Comparison of ENCODE assay signal across 8 mouse cellular contexts in genomic region chr8:123628968-123629755, GRCm38 (mm10). TPM values are rescaled to one million over a fixed set of nuclear protein-coding genes. Genes with fewer than 3 reads are reported as not detected.
DNase-seq lines count a peak whose midpoint lies in the region; ATAC-seq and TF ChIP-seq lines count a peak whose summit lies in the region.

No protein-coding gene starts in this region.

- TF ChIP-seq POLR2A in lung, adult 2 months (IDR thresholded peaks at IDR 0.05; ENCODE audit: borderline replicate concordance, extremely low read depth, low read depth, low read length) = no peak

- peak overlapping the region; percentile 37; the same call in 1 of the 2 replicates for H3K9ac ChIP-seq in forebrain, embryonic 14.5 days (ENCODE audit: low read length)
- 0 out of 2 replicates have a peak overlapping the region, but pooled peaks have one; percentile 32 for H3K9ac ChIP-seq in neural tube, embryonic 15.5 days (replicated peaks)

- peak overlapping the region; percentile 55 for H3K4me2 ChIP-seq in forebrain, embryonic 14.5 days (ENCODE audit: low read length)
- H3K4me2 ChIP-seq in neural tube, embryonic 15.5 days = peak overlapping the region; percentile 61

- peak; percentile 66 for ATAC-seq in forebrain, embryonic 14.5 days
- ATAC-seq in neural tube, embryonic 15.5 days (ENCODE audit: low FRiP score) = peak; percentile 34; the same call in 1 of the 2 replicates

- H3K27me3 ChIP-seq in forebrain, embryonic 14.5 days (replicated peaks; ENCODE audit: control insufficient read depth, insufficient read depth, low read length) = peaks cover 12% of the 10 kb centered on the region
- H3K27me3 ChIP-seq in neural tube, embryonic 15.5 days (replicated peaks) = peaks cover 34% of the 10 kb centered on the region

- intact Hi-C loops in heart, postnatal 14 days (cut with DNase I) = no loop called here

- H3K4me3 ChIP-seq in forebrain, embryonic 14.5 days (ENCODE audit: low read depth, low read length) = peak overlapping the region; percentile 23
- H3K4me3 ChIP-seq in lung, adult 2 months (replicated peaks; ENCODE audit: extremely low read depth, low read depth, low read length) = no peak overlapping the region
- H3K4me3 ChIP-seq in neural tube, embryonic 15.5 days (replicated peaks) = peak overlapping the region; percentile 35

- DNase-seq in Muller cell, postnatal 12 days (ENCODE audit: inconsistent ontology term) = peak; percentile 84
- DNase-seq in cerebellum, adult 11 months = peak; percentile 62
- DNase-seq in forebrain, embryonic 14.5 days (ENCODE audit: low spot score) = peak; percentile 89
- DNase-seq in heart, postnatal 14 days = peak; percentile 79 to 87
- DNase-seq in large intestine, adult 2 months (ENCODE audit: low read depth, low spot score) = peak; percentile 69
- DNase-seq in lung, adult 2 months = peak; percentile 64
- peak; percentile 39 to 85 for DNase-seq in urinary bladder, postnatal 4 days (ENCODE audit: low spot score in 2 of 2)

- WGBS in forebrain, embryonic 14.5 days = 12% methylated on average over 19 of the region's 19 CpGs
- 5% methylated on average over 19 of the region's 19 CpGs for WGBS in large intestine, adult 2 months
- WGBS in lung, adult 2 months = 6% methylated on average over 19 of the region's 19 CpGs
- WGBS in neural tube, embryonic 15.5 days = 10% methylated on average over 19 of the region's 19 CpGs

- H3K27ac ChIP-seq in forebrain, embryonic 14.5 days (ENCODE audit: low read depth, low read length) = no peak overlapping the region
- no peak overlapping the region for H3K27ac ChIP-seq in neural tube, embryonic 15.5 days (replicated peaks)

- peak; percentile 74 for TF ChIP-seq CTCF in lung, adult 2 months (IDR thresholded peaks at IDR 0.05; ENCODE audit: insufficient read depth, low read length)

- H3K4me1 ChIP-seq in forebrain, embryonic 14.5 days (ENCODE audit: control insufficient read depth, insufficient read depth, low read length) = peaks cover 6% of the 10 kb centered on the region; the same call in 1 of the 2 replicates
- no peaks in the 10 kb centered on the region for H3K4me1 ChIP-seq in lung, adult 2 months (ENCODE audit: control insufficient read depth, insufficient read depth, low read length)
- peaks cover 24% of the 10 kb centered on the region for H3K4me1 ChIP-seq in neural tube, embryonic 15.5 days

- H3K36me3 ChIP-seq in forebrain, embryonic 14.5 days (ENCODE audit: control insufficient read depth, insufficient read depth, low read length) = no peaks in the 10 kb centered on the region
- H3K36me3 ChIP-seq in neural tube, embryonic 15.5 days = no peaks in the 10 kb centered on the region

- no peaks in the 10 kb centered on the region for H3K9me3 ChIP-seq in forebrain, embryonic 14.5 days (replicated peaks; ENCODE audit: control insufficient read depth, low read length)
- no peaks in the 10 kb centered on the region for H3K9me3 ChIP-seq in neural tube, embryonic 15.5 days (replicated peaks)

RNA-seq across cellular contexts. Expression of gene Rhou, which starts 24.6 kb away (rescaled TPM):
- polyA plus RNA-seq in forebrain, embryonic 14.5 days (2014; fragmentation: Nextera tagmentation; extraction: Ambion mirVana) = 7.1 and 7.2 TPM in 2 replicates
- 1 to 10 TPM; 7.5 to 9.9 TPM for total RNA-seq in heart, postnatal 14 days (2021)
- polyA plus RNA-seq in large intestine, adult 2 months (2012; rRNA removed) = 21.8 and 42.4 TPM in 2 replicates
- 5.0 and 8.0 TPM in 2 replicates for polyA plus RNA-seq in lung, adult 2 months (2012; rRNA removed)
- polyA plus RNA-seq in neural tube, embryonic 15.5 days (2015; fragmentation: Nextera tagmentation; extraction: Ambion mirVana) = 12.4 and 12.7 TPM in 2 replicates
